Mouse (Mus musculus) liver, adult 2 months (tissue): ENCODE measurements at regions not wholly inside any gene's neighbourhood (a gene's known extent, or its start where the extent isn't known, plus 50 kb on each side); places are given as distances from the start of the nearest gene placed in this dataset.

Source experiments
- DNase-seq: peaks from one replicate; pipeline ENCODE4 v3.0.0-alpha.2; 2011; ENCODE audit warnings: low read depth, low spot score; ENCODE audit errors: extremely low read depth
- H3K27ac ChIP-seq: fragments of 200-500 bp; replicated peaks from 2 replicates; pipeline ENCODE4 v1.5.1; 2012; ENCODE audit warnings: low read depth, mild to moderate bottlenecking, control low read depth, inconsistent platforms, low read length; ENCODE audit not compliant: insufficient read depth
- H3K27me3 ChIP-seq: fragments of 200-500 bp; 2 replicates; pipeline ENCODE4 v1.6.1; 2012; ENCODE audit warnings: mild to moderate bottlenecking, moderate library complexity, low read length, inconsistent platforms; ENCODE audit not compliant: control insufficient read depth, insufficient read depth
- H3K36me3 ChIP-seq: fragments of 200-500 bp; 2 replicates; pipeline ENCODE4 v1.6.1; 2012; ENCODE audit warnings: low read length, inconsistent platforms; ENCODE audit not compliant: control insufficient read depth, insufficient read depth
- H3K4me1 ChIP-seq: fragments of 200-500 bp; 2 replicates; pipeline ENCODE4 v1.6.1; 2011; ENCODE audit warnings: low read length; ENCODE audit not compliant: control insufficient read depth, insufficient read depth
- H3K4me3 ChIP-seq: fragments of 200-500 bp; 2 replicates; pipeline ENCODE4 v1.5.1; 2011; ENCODE audit warnings: low read depth, mild to moderate bottlenecking, control low read depth, low read length, moderate library complexity; ENCODE audit not compliant: insufficient read depth
- H3K79me2 ChIP-seq: fragments of 200-500 bp; 2 replicates; pipeline ENCODE4 v1.6.1; 2012; ENCODE audit warnings: inconsistent platforms, mild to moderate bottlenecking, low read length, moderate library complexity; ENCODE audit not compliant: control insufficient read depth, insufficient read depth
- H3K9ac ChIP-seq: fragments of 200-500 bp; 2 replicates; pipeline ENCODE4 v1.6.1; 2012; ENCODE audit warnings: low read depth, mild to moderate bottlenecking, control low read depth, inconsistent platforms, low read length
- CTCF ChIP-seq: fragments of 200-500 bp; IDR thresholded peaks from 2 replicates; pipeline ENCODE4 v1.5.1; 2011; ENCODE audit warnings: low read depth, low read length, control low read depth
- POLR2A ChIP-seq: fragments of 200-500 bp; IDR thresholded peaks from 2 replicates; pipeline ENCODE4 v1.6.1; 2011; ENCODE audit warnings: low read length, control low read depth; ENCODE audit not compliant: insufficient read depth; ENCODE audit errors: extremely low read depth
- whole genome bisulfite sequencing: fragments of 180-500 bp; shearing (Covaris S2); methylation state at CpG from one replicate; pipeline ENCODE4 v1.1.7; 2018; 5-methylcytosine and 5-hydroxymethylcytosine counted together

DNA sequence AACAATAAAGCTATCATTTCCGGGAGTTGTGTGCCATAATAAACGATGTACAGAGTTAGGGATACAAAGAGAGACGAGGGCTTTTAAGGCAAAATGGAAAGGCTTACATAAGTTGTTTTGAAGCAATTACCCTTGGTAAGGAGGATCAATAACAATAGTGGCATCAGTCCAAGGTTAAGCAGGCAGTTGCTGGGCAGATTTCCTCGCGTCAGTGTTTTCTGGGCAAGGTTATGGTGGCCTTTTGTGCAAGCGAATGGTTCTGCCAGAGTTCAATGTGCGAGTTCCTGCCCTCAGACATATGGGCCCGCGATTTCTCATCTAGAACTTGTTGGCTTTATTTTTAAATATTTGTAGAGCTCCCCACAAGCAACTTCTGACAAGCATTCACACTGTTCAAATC is 597.7 kb downstream of the Gm19410 start:
- WGBS = 18% methylated on average over 9 of the region's 9 CpGs
- H3K4me1 ChIP-seq = peaks cover 2% of the 10 kb centered on the region; the same call in 1 of the 2 replicates
- no peaks in the 10 kb centered on the region for H3K36me3 ChIP-seq
- H3K4me3 ChIP-seq = no peak overlapping the region
- no peaks in the 10 kb centered on the region for H3K27me3 ChIP-seq
- peak; percentile 75 for DNase-seq
- TF ChIP-seq POLR2A (no peak), CTCF (no peak)
- H3K9ac ChIP-seq = no peak overlapping the region
- H3K79me2 ChIP-seq = no peaks in the 10 kb centered on the region
- no peak overlapping the region for H3K27ac ChIP-seq

DNA sequence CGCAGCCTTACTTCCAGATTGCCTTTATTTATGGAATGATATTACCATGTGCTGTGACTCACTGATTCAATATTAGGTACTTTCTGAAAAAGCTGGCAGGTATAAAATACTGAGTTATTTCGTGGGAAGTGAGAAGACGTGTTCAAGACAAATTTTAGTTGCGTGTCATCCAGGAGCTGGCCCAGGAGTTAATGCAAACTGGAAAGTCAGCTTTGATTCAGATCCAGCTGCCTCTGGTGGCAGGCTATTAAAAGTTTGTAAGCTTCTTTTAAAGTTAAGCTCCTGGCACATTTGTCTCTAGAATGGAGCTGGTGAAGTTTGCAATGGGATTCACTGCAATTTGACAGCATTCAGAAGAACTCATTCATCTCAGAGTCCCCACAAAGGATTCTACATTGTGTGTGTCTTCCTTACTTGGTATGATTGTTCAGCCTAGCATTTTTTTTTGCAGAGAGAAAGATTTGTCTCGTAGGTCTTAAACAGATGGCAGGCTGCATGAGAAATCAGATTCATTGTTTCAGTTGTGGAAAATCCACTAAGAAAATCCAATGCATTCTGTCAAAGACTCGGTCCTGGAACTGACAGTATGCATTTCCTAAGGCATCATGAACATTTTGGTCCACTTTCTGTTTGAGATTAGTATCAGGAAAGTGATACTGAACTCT is 599.1 kb downstream of the Gm19410 start:
- no peak overlapping the region for H3K4me3 ChIP-seq
- TF ChIP-seq POLR2A (no peak), CTCF (no peak)
- 83% methylated on average over 6 of the region's 6 CpGs for WGBS
- H3K9ac ChIP-seq = no peak overlapping the region
- H3K27me3 ChIP-seq = no peaks in the 10 kb centered on the region
- no peaks in the 10 kb centered on the region for H3K36me3 ChIP-seq
- H3K79me2 ChIP-seq = no peaks in the 10 kb centered on the region
- peaks cover 2% of the 10 kb centered on the region; the same call in 1 of the 2 replicates for H3K4me1 ChIP-seq
- no peak overlapping the region for H3K27ac ChIP-seq
- DNase-seq = no peak

DNA sequence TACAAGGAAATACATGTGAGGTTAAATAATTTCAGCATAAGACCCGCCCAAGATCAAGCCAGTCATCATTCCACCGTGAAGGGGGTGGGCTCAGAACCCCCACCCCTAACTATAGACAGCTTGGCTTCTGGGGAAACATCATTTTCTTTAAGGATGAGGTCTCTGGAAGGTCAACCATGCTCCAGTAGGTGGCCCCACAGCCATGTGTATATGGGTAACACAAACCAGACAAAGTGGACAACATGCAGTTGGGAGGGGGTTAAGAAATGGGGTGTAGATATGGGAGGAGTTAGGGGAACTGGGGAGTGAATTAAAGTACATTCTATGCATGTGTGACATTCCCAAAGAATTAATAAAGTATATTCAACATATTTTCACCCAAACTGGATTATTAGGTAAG is 600.4 kb downstream of the Gm19410 start:
- Histone ChIP-seq H3K4me3 (no peak overlapping the region), H3K36me3 (no peaks in the 10 kb centered on the region), H3K27me3 (no peaks in the 10 kb centered on the region), H3K79me2 (no peaks in the 10 kb centered on the region), H3K27ac (no peak overlapping the region), H3K4me1 (peaks cover 2% of the 10 kb centered on the region; the same call in 1 of the 2 replicates), H3K9ac (no peak overlapping the region)
- peak; percentile 12 for DNase-seq
- WGBS = 56% methylated on average over 2 of the region's 2 CpGs
- TF ChIP-seq CTCF (peak; percentile 24; the same call in 1 of the 2 replicates), POLR2A (no peak)

DNA sequence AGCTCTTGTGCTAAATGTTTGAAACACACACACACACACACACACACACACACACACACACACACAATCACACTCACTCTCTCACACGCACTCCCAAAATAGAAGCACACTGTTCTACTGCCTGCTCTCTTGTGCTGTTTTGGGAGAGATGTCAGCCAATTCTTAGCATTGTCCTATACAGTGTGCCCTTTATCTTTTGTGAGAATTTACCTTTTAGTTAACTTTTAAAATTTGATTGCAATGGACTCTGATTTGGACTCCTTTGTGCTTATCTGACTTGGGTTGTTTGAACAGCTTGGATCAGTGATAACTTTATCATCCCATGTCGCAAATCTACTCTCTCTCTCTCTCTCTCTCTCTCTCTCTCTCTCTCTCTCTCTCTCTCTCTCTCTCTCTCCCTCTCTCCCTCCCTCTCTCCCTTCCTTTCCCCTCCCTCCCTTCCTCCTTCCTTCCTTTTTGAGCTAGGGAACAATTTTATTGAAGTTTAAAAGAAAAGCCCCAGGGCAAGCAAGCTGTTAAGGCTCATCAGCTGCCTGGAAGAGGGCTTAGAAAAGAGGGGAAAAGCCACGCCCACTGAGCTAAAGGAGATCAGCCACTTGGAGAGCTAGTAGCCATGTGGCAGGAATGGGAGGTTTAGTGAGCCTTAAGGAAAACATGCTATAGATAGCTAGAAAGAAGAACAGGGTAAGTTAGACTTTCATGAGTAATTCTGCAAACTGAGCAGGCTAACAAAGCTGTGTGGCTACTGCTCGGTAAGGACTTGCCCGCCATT is 611.2 kb downstream of the Gm19410 start:
- no peak overlapping the region for H3K4me3 ChIP-seq
- no peaks in the 10 kb centered on the region for H3K79me2 ChIP-seq
- H3K4me1 ChIP-seq = peaks cover 21% of the 10 kb centered on the region
- DNase-seq = peak; percentile 77
- no peaks in the 10 kb centered on the region for H3K36me3 ChIP-seq
- WGBS = 54% methylated on average over 5 of the region's 5 CpGs
- H3K9ac ChIP-seq = no peak overlapping the region
- H3K27me3 ChIP-seq = no peaks in the 10 kb centered on the region
- H3K27ac ChIP-seq = no peak overlapping the region
- no peak for TF ChIP-seq CTCF
- TF ChIP-seq POLR2A = no peak

DNA sequence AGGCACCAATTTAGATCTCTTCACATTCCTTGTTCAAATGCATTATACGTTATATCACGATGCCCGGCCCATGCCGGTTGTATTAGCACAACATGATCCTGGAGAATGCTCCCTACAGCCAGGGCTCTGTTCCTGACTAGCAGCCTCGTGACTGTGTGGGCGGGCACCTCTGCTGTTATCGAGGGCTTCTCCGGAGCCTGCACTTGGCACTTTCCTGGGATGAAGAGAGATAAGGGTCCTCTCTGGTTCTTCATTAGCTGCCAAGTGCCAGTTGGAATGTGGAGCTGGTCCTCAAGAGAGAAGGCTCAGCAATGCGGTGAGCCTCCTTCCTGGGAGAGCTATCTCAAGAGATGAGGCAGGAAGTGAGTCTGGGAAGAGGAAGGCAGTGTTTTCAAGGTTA is 598.9 kb upstream of the AI429214 start:
- no peak overlapping the region for H3K9ac ChIP-seq
- H3K36me3 ChIP-seq = no peaks in the 10 kb centered on the region
- DNase-seq = no peak
- H3K27me3 ChIP-seq = no peaks in the 10 kb centered on the region
- H3K79me2 ChIP-seq = no peaks in the 10 kb centered on the region
- H3K27ac ChIP-seq = no peak overlapping the region
- H3K4me1 ChIP-seq = no peaks in the 10 kb centered on the region
- no peak overlapping the region for H3K4me3 ChIP-seq
- TF ChIP-seq CTCF (no peak), POLR2A (no peak)
- 73% methylated on average over 9 of the region's 9 CpGs for WGBS

DNA sequence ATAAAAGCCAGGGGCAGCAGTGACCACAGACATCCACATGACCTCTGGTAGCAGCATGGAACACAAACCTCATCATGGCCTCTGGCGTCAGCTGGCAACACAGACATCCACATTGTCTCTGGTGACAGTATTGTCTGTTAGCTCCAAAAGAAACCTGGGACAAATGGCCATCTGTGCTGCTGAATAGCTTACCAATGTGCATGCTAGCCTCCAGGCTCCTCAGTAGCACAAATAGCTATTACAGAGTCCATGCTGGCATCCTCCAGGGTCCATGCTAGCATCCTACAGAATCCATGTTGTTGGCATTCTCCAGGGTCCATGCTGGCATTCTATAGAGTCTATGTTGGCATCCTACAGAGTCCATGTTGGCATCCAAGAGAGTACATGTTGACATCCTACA is 596.9 kb upstream of the AI429214 start:
- TF ChIP-seq CTCF (no peak), POLR2A (no peak)
- no peaks in the 10 kb centered on the region for H3K79me2 ChIP-seq
- H3K4me1 ChIP-seq = no peaks in the 10 kb centered on the region
- H3K4me3 ChIP-seq = no peak overlapping the region
- H3K27ac ChIP-seq = no peak overlapping the region
- no peaks in the 10 kb centered on the region for H3K27me3 ChIP-seq
- WGBS = 76% methylated on average over 1 of the region's 1 CpGs
- no peak overlapping the region for H3K9ac ChIP-seq
- DNase-seq = no peak
- no peaks in the 10 kb centered on the region for H3K36me3 ChIP-seq
